Mouse (Mus musculus): ENCODE measurements around the gene Arhgef11. TPM values are rescaled to one million over a fixed set of nuclear protein-coding genes. Genes with fewer than 3 reads are reported as not detected.

Gene Arhgef11
- total RNA-seq, 2 experiments from 2014 or later, result 5.5 to 8.7 TPM

Other genes starting within 250 kb of the Arhgef11 start
- 0.49 and 1.2 TPM in 2 replicates for gene Fcrl1, start 241.2 kb upstream of the Arhgef11 start, total RNA-seq (2015)
- gene Fcrl1, start 241.2 kb upstream of the Arhgef11 start, total RNA-seq (2017), result 0.12 and 0.74 TPM in 2 replicates
- 0.05 TPM in 1 of 2 replicates, not detected in the other for gene Fcrl5, start 181.8 kb upstream of the Arhgef11 start, total RNA-seq (2015)
- not detected in 2 replicates for gene Fcrl5, start 181.8 kb upstream of the Arhgef11 start, total RNA-seq (2017)
- gene Etv3, start 92.2 kb upstream of the Arhgef11 start, total RNA-seq (2015), result 7.4 and 8.5 TPM in 2 replicates
- 9.2 and 9.5 TPM in 2 replicates for gene Etv3, start 92.2 kb upstream of the Arhgef11 start, total RNA-seq (2017)
- not detected in 2 replicates for gene Lrrc71, start 131.1 kb downstream of the Arhgef11 start, total RNA-seq (2015)
- 0.03 TPM in 1 of 2 replicates, not detected in the other for gene Lrrc71, start 131.1 kb downstream of the Arhgef11 start, total RNA-seq (2017)
- gene Ntrk1, start 177.6 kb downstream of the Arhgef11 start, total RNA-seq (2015), result not detected in 2 replicates
- gene Ntrk1, start 177.6 kb downstream of the Arhgef11 start, total RNA-seq (2017), result not detected in 2 replicates
- 0.05 TPM in 1 of 2 replicates, not detected in the other for gene Insrr, start 179.4 kb downstream of the Arhgef11 start, total RNA-seq (2015)
- not detected in 2 replicates for gene Insrr, start 179.4 kb downstream of the Arhgef11 start, total RNA-seq (2017)
- 3.4 and 4.3 TPM in 2 replicates for gene Pear1, start 206.7 kb downstream of the Arhgef11 start, total RNA-seq (2015)
- gene Pear1, start 206.7 kb downstream of the Arhgef11 start, total RNA-seq (2017), result 0.46 and 3.4 TPM in 2 replicates
- 0.12 TPM in 1 of 2 replicates, not detected in the other for gene Sh2d2a, start 229.2 kb downstream of the Arhgef11 start, total RNA-seq (2015)
- gene Sh2d2a, start 229.2 kb downstream of the Arhgef11 start, total RNA-seq (2017), result not detected in 2 replicates

All from megakaryocyte progenitor cell, adult 5-6 weeks (primary cell).